Mouse (Mus musculus): ENCODE results near the gene Klhl42.

The Klhl42 gene

GRCm38 (mm10) chr6:147155085-147155484, 63.9 kb downstream of the Klhl42 start:
- no peak for DNase-seq

- DNase-seq, result no peak
Measured at GRCm38 (mm10) chr6:147161818-147162584, 70.8 kb downstream of the Klhl42 start.
